Mouse (Mus musculus) adrenal gland, adult (tissue): ENCODE data around the gene Ptk6.

Source experiments
- DNase-seq, 2 experiments: peaks; one replicate each; pipeline ENCODE4 v3.0.0; 2022 to 2023; ENCODE audit warnings: low spot score in 1 of 2; ENCODE audit not compliant: inconsistent age in 2 of 2

Gene Ptk6

GRCm38 (mm10) chr2:181202422-181202821 is at the start of gene Ptk6:
Gene Ptk6 (minus strand): TSS chr2:181202789.
- no peak for DNase-seq

- no peak for DNase-seq
Observed at GRCm38 (mm10) chr2:181251841-181252240, 49.3 kb upstream of the Ptk6 start.

GRCm38 (mm10) chr2:181249217-181249616 is 46.6 kb upstream of the Ptk6 start:
- no peak for DNase-seq

- no peak for DNase-seq
Observed at GRCm38 (mm10) chr2:181245031-181245430, 42.4 kb upstream of the Ptk6 start.

GRCm38 (mm10) chr2:181243706-181244394 is 41.3 kb upstream of the Ptk6 start:
- DNase-seq = peak; percentile 36 to 56

GRCm38 (mm10) chr2:181242314-181242665 is 39.7 kb upstream of the Ptk6 start:
- DNase-seq = no peak

GRCm38 (mm10) chr2:181241602-181242313 is 39.2 kb upstream of the Ptk6 start, which contains the start of gene Helz2:
Gene Helz2 (minus strand): TSS chr2:181242027.
- DNase-seq = peak; percentile 73 to 90

- DNase-seq = peak in 1 of 2 experiments; percentile 32
Observed at GRCm38 (mm10) chr2:181240806-181241440, 38.3 kb upstream of the Ptk6 start.

GRCm38 (mm10) chr2:181239261-181239660 is 36.7 kb upstream of the Ptk6 start:
- DNase-seq = no peak

GRCm38 (mm10) chr2:181238861-181239260 is 36.3 kb upstream of the Ptk6 start:
- DNase-seq = no peak

GRCm38 (mm10) chr2:181238091-181238610 is 35.6 kb upstream of the Ptk6 start:
- peak in 1 of 2 experiments; percentile 36 for DNase-seq

GRCm38 (mm10) chr2:181237251-181238014 is 34.8 kb upstream of the Ptk6 start:
- no peak for DNase-seq

GRCm38 (mm10) chr2:181235681-181236566 is 33.3 kb upstream of the Ptk6 start:
- DNase-seq = peak in 1 of 2 experiments; percentile 26

GRCm38 (mm10) chr2:181234680-181235079 is 32.1 kb upstream of the Ptk6 start:
- DNase-seq = no peak

GRCm38 (mm10) chr2:181233443-181233842 is 30.9 kb upstream of the Ptk6 start:
- no peak for DNase-seq

GRCm38 (mm10) chr2:181231171-181231570 is 28.6 kb upstream of the Ptk6 start:
- no peak for DNase-seq

- no peak for DNase-seq
Observed at GRCm38 (mm10) chr2:181228335-181228734, 25.7 kb upstream of the Ptk6 start.

GRCm38 (mm10) chr2:181227122-181227521 is 24.5 kb upstream of the Ptk6 start:
- DNase-seq = no peak

- DNase-seq = no peak
Observed at GRCm38 (mm10) chr2:181224994-181225393, 22.4 kb upstream of the Ptk6 start.

GRCm38 (mm10) chr2:181220361-181220760 is 17.8 kb upstream of the Ptk6 start:
- peak; percentile 32 to 62 for DNase-seq
